Mouse (Mus musculus) embryonic fibroblast, embryonic 13.5 days (primary cell): ENCODE results near the gene Palm. TPM values are rescaled to one million over a fixed set of nuclear protein-coding genes. Genes with fewer than 3 reads are reported as not detected.

Experiments used
- H3K27ac ChIP-seq: 2 replicates; pipeline ENCODE4 v1.5.1; 2012; ENCODE audit warnings: low read length, control low read depth, inconsistent platforms; ENCODE audit not compliant: insufficient read depth
- H3K4me1 ChIP-seq: 2 replicates; pipeline ENCODE4 v1.6.1; 2011; ENCODE audit warnings: low read length; ENCODE audit not compliant: control insufficient read depth, insufficient read depth
- H3K4me3 ChIP-seq: 2 replicates; pipeline ENCODE4 v1.5.1; 2011; ENCODE audit warnings: mild to moderate bottlenecking, control low read depth, low read length; ENCODE audit not compliant: insufficient read depth
- CTCF ChIP-seq: IDR thresholded peaks from 2 replicates; pipeline ENCODE4 v1.5.1; 2011; ENCODE audit warnings: mild to moderate bottlenecking, control low read depth, low read length, moderate library complexity, borderline replicate concordance; ENCODE audit not compliant: insufficient read depth
- POLR2A ChIP-seq: IDR thresholded peaks from 2 replicates; pipeline ENCODE4 v1.6.1; 2011; ENCODE audit warnings: low read depth, mild to moderate bottlenecking, control low read depth, low read length, moderate library complexity
- polyA plus RNA-seq: library from polyadenylated mRNA; stranded (reverse); fragments of >200 nt; gene quantifications from 2 replicates; pipeline ENCODE4 v1.2.4, GENCODE M21; 2011; ENCODE audit warnings: low read depth; ENCODE audit not compliant: missing spikeins, insufficient read length

Palm gene
- polyA plus RNA-seq, 1 experiment, result 54.0 TPM

DNA sequence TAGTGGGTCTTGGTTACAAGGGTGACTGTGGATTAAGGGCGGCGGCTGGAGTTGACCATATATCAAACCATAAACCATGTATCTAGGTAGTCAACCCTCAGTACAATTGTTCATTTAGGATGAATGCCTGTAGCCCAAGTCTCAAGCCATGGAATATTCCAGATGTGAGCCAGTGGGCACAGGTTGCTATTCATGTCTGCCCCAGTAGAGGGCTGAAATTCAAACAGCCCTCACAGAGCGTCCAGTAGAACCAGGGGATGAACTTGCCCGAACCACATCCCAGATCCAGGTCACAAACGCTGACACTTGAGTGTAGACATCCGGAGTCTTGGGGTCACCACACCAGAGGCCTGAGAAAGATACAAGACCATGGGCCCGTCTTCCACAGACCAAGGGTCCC lies 10.3 kb upstream of the Palm start:
- no peak overlapping the region for H3K4me3 ChIP-seq
- peaks cover 4% of the 10 kb centered on the region; the same call in 1 of the 2 replicates for H3K4me1 ChIP-seq
- H3K27ac ChIP-seq, result no peak overlapping the region
- TF ChIP-seq CTCF (no peak), POLR2A (no peak)

DNA sequence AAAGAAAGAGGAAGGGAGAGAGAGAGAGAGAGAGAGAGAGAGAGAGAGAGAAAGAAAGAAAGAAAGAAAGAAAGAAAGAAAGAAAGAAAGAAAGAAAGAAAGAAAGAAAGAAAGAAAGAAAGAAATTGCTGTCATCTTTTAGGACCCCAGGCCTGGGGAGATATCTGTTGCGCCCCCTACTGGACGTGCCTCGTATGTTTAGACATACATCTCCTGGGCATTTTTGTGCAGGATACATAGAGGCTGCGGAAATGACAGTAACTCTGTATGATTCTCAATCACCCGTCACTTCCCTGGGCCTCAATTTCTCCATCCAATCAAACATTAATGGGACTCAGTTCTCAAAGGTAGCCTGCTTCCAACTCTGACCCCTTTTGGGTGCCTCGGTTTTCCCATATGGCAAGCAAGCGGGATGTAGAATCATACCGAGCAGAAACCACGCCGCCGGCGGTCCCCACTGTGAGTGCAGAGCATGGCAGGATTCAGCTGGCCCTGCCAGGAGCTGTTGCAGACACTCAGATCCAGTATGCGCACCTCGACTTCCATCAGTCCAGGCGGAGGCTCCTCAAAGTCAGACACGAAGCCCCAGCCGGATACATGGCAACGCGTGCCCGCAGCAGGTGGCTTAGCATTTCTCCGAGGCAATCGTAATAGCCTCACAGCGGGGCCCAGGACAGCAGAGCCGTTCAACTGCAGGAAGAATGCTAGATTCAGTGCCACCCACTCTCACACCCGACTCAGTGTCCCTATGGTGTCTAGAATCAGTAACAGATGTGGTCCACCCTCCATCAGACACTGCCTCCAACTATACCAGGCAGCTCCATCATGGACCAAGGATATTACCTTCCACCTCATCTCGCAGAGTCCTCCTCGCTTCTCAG lies 9.2 kb upstream of the Palm start:
- Histone ChIP-seq H3K4me3 (no peak overlapping the region), H3K27ac (no peak overlapping the region), H3K4me1 (no peaks in the 10 kb centered on the region; the same call in 1 of the 2 replicates)
- TF ChIP-seq POLR2A (no peak), CTCF (no peak)

DNA sequence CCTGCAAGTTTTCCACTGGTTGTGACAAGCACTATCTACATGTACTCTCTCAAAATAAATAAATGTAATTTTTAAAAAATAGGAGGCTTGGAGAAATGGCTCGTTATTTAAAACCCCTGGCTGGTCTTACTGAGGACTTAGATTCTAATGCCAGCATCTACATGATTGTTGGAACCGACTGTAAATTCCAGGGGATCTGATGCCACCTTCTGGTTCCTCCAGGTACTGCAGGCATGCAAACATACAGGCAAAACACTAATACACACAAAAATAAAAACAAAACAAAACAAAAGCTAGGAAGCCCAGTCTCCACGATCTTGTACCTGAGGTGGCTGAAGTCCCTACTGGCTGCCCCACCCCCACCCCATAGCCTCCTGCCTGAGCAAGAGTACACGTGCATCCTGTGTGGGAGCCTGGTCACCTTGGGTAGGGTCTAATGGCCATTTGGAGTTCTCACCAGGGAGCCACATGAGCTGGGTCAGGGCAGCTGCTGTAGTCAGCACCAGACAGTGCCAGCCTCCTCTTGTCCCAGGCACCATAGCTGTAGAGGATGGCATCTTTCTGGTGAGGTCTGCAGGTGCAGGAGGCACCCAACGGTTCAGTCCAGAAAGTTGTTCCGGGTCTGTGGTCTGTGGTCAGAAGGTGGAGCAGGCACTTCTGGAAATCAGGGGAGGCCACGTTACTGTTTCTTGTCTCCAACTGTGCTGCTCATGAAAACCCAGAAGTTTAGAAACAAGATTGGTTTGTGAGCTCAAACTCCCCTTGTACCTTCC lies 4.8 kb upstream of the Palm start:
- no peak overlapping the region for H3K4me3 ChIP-seq
- H3K4me1 ChIP-seq, result no peaks in the 10 kb centered on the region
- TF ChIP-seq POLR2A (no peak), CTCF (peak; percentile 29; the same call in 1 of the 2 replicates)
- no peak overlapping the region for H3K27ac ChIP-seq

DNA sequence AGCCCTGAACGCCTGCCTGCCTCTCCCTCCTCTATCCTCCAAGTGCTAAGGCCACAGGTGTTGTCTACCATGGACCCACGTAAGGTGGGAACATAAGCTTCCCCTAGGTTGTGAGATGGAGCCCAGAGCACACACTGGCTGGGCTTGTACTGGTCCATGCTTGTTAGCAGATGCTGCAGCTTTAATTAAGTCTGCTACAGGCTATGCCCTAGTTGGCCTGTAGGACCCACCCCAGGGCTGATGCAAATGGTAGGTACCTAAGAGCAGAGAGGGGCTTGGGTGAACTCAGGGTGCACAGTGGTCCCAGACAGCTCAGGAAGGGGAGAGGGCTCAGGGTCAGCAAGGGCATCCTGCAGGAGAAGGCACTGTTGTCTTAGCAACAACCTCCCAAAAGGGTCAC lies 3.8 kb upstream of the Palm start:
- TF ChIP-seq POLR2A (no peak), CTCF (no peak)

DNA sequence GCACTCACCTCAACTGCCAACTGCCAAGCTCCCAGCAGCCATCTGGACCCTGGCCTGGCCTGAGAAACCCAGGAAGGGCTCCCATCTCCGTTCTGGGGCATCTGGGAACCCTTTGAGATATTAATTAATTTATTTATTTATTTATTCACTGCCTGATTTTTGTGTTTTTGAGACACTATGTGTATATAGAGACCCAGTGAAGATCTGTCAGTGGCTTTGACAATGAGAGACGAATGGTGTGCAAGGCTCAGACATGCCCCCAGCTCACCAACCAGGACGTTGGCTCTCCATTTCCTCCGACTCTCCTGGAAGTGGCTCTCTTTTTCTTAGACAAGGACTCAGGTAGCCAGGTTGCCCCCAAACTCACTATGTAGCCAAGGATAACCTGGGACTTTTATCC lies 2.5 kb upstream of the Palm start, which contains the start of gene Prss57:
Gene Prss57 (minus strand): TSS at position 101 of the 400 bp plus-strand sequence.
- TF ChIP-seq POLR2A, result no peak
- TF ChIP-seq CTCF, result no peak
- Histone ChIP-seq H3K4me1 (no peaks in the 10 kb centered on the region), H3K27ac (no peak within 1 kb of the TSS), H3K4me3 (no peak within 1 kb of the TSS)

More for the DNA sequence above, 3.8 kb upstream of the Palm start:
- H3K4me3 ChIP-seq, result no peak overlapping the region
- no peak overlapping the region for H3K27ac ChIP-seq
- H3K4me1 ChIP-seq, result no peaks in the 10 kb centered on the region

DNA sequence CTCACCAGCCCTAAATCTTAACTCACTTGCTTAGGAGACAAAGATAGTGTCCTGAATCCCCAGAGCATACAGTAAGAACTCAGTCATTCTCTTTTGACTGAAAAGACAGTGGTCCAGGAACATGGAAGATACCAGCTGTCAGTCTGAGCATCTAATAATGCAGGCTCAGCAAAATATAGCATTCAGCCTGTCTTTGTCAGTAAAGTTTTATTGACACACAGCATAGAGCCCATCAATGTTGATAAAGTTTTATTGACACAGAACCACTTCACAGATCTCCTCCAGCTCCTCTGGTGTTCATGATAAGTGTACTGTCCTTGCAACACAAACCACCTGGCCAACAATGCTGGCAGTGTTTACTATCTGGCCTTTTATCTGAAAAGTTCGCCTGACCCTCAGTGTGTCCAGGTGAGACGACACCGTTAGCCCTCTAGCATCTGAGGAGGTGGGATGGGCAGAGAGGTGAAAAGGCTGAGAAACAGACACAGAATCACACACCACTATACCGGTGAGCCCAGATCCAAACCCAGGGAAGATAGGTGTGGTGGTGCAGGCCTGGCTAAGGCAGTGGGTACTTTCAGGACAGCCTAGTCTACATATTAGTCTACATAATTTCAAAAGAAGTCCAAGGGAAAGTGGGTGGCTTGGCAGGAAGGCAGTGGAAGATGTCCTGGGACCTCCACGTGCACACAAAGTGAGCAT lies 882 bp upstream of the Palm start:
- TF ChIP-seq CTCF, result no peak
- TF ChIP-seq POLR2A, result no peak
- no peak overlapping the region for H3K4me3 ChIP-seq
- H3K27ac ChIP-seq, result no peak overlapping the region
- no peaks in the 10 kb centered on the region for H3K4me1 ChIP-seq

DNA sequence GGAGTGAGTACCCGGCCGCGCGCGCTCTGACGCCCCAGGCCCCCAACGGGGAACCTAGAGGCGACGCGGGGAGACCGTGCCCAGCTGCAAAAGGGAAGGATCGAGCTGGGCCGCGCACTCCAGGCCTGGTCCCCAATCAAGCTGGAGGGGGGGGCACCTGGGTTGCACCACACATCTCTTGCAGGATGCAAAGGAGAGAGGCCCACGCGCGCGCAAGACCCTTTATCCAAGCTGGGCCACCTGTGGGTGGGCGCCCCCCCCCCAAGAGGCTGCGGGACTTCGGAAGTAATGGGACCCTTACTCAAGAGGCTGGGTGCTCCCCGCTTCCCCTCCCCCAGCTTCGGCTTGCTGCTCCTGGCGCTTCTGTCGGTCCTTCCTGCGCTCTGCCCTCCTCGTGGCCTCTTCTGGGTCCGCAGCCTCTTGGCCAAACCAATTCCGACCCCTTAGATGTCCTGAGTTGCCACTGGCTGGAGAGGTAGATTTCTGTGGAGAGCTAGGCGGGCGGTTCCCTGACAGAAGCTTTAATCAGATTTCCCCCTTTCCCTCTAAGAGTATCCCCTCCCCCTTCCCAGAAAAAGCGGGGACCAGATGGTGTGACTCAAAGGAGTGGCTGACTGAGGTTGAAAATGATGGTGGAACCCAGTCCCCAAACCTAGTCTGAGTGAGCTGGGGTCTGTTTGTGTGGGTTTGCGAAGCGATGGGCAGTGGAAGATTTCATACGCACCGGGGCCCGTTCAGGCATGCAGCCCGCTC lies 542 bp downstream of the Palm start:
- Histone ChIP-seq H3K4me1 (no peaks in the 10 kb centered on the region), H3K27ac (peak overlapping the region; percentile 58), H3K4me3 (peak overlapping the region; percentile 67)
- TF ChIP-seq CTCF, result no peak
- no peak; the same call in 1 of the 2 replicates for TF ChIP-seq POLR2A

DNA sequence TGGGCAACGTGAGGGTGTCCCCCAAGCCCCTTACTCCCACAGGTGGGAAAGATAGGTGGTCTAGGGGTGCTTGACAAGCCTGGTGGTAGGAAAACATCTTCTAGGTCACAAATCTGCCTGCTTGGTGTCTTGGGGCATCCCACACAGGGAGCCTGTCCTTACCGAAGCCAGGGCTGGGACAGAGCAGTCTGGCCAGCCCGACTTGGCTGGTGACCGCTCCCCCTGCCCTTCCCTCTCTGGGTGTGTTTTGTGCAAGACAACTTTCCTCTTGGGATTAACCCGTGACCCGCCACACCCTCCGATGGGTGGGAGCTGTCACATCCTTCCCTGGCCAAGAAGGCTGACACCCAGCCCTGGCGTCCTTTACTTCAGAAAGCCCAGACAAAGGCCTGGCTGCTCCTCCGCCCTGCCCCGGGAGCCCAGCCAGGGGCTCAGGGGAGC lies 1.1 kb downstream of the Palm start:
- Histone ChIP-seq H3K27ac (peak overlapping the region; percentile 58), H3K4me3 (peak overlapping the region; percentile 67), H3K4me1 (no peaks in the 10 kb centered on the region)
- TF ChIP-seq POLR2A (peak; percentile 77), CTCF (no peak)

DNA sequence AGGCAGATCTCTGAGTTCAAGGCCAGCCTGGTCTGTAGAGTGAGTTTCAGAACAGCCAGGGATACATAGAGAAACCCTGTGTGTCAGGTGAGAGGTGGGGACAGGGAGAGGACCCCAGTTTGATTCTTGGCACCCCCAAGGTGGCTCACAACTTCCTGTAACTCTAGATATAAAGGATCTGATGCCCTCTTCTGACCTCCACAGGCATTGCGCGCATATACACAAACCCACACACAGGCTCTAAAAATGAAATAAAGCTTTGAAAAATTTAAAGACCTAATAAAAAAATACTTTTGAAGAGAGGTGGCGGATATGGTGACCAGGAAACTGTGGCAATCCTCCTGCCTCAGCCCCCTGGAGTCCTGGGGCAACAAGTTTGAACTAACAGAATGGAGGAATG lies 2.5 kb downstream of the Palm start:
- TF ChIP-seq CTCF (no peak), POLR2A (no peak)

More for the DNA sequence above, 2.5 kb downstream of the Palm start:
- no peaks in the 10 kb centered on the region for H3K4me1 ChIP-seq
- H3K4me3 ChIP-seq, result no peak overlapping the region
- H3K27ac ChIP-seq, result no peak overlapping the region
